Mouse (Mus musculus) monocyte, adult 5-6 weeks (primary cell): ENCODE data around the gene Vipas39. TPM values are rescaled to one million over a fixed set of nuclear protein-coding genes. Genes with fewer than 3 reads are reported as not detected.

Experiments used
- ATAC-seq: fragments of 153-309, 156-312 bp; replicated peaks from 2 replicates; pipeline ENCODE4 v1.8.0; 2017; ENCODE audit warnings: mild to moderate bottlenecking; ENCODE audit not compliant: low TSS enrichment, insufficient number of reproducible peaks, severe bottlenecking, poor library complexity, low FRiP score
- total RNA-seq: library from RNA; stranded (forward); fragments of 200-1000, 200-491, 200-594 nt; gene quantifications from 3 replicates; pipeline ENCODE4 v1.2.3, GENCODE M21; 2017

The Vipas39 gene
- total RNA-seq, 1 experiment from 2014 or later, result 29.4 TPM

GRCm38 (mm10) chr12:87274853-87275831, 9.1 kb upstream of the Vipas39 start:
- ATAC-seq, result peak; percentile 27; the same call in 1 of the 2 replicates

DNA sequence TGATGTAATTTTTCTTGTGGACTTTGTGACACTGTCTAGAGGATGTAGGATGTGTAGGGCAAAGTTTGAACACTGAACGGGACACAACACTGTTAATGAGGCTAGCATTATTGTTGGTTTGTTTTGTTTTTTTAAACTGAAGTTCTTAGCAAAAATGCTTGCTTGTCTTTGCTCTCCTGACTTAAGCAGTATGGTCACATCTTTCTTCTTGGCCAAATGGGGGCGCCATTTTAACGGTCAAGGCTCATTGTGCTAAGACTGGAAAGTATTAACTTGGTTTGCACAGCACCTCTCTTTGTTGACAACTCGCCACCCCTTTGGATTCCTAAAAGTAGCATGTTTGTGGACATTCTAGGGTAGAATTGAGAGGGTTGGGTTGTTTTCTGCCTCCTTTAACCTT, 1.6 kb upstream of the Vipas39 start:
- ATAC-seq, result no peak

- peak; percentile 20; the same call in 1 of the 2 replicates for ATAC-seq
Observed at GRCm38 (mm10) chr12:87266827-87267603, 959 bp upstream of the Vipas39 start.

DNA sequence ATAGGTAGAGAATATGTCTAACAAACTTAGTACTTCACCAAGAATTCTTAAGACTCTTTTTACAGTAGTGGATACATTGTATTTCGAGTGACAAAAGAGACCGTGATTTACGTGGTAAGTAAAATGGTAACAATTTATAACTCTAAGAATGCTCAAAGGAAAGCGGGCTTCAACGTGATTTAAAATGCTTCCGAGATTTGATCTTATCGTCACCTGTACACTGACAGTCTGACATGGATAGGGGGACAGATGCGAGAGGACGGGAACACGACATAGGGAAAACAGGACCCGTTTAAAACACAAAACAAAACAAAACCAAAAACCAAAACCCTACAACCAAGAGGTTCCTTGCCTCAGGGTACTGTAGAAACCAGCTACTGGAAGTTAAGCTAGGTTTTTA, 612 bp downstream of the Vipas39 start:
- no peak for ATAC-seq

GRCm38 (mm10) chr12:87260562-87260961, 5.5 kb downstream of the Vipas39 start:
- ATAC-seq, result no peak

DNA sequence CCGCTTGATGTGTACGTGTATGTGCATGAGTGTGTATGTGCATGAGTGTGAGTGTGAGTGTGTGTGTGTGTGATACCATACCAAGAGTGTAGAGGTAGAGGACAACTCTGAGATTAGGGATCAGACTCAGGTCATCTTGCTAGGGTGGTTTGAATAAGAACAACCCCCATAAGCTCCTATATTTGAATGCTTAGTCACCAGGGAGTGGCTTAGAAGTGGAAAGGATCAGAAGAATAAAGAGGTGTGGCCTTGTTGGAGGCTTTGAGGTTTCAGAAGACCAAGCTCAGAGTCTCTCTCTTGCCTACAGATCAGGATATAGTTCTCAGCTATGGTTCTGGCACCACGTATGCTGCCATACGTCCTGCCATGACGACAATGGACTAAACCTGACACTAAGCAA, 9.4 kb downstream of the Vipas39 start:
- no peak for ATAC-seq

DNA sequence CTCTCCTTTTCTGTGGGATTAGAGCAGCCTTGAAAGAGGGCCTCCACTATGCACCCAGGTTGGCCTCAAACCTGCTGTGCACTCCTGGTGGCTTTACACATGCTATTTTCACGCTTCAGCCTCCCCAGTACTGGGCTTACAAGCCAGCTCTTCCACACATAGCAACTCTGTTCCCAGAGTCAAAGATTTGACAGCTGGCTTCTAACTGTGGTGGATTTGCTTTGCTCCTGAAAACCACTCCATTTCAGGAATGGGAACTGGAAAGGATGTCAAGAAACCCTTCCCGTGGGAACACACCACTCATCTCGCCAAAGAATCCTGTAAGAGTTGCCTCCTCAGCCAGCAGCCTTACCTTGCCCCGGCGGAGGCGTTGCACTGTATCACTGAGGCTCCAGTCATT, 12.2 kb downstream of the Vipas39 start:
- ATAC-seq, result no peak

GRCm38 (mm10) chr12:87250161-87250560, 15.9 kb downstream of the Vipas39 start:
- no peak for ATAC-seq

DNA sequence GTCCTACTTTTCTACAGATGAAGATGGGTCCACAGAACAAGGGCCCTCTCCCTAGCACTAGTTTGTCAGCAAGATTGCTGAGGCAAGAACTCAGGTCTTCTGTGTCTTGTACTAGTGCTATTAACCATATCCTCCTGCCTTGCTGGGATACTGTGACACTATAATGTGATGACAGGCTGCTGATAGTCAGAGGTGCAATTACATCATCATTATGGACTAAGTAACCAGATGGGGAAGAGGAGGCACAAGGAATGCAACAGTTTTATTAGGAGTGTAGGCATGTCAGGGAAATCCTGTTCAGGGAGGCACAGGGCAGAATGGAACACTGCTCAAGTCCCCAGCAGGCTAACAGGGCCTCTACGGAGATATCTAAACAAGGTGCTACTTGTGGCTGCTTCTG, 27.4 kb downstream of the Vipas39 start, which contains the start of gene Noxred1:
Gene Noxred1 (minus strand): TSS at position 101 of the 400 bp plus-strand sequence.
- no peak for ATAC-seq

- no peak for ATAC-seq
Observed at GRCm38 (mm10) chr12:87236882-87237483, 29.1 kb downstream of the Vipas39 start.

- ATAC-seq, result no peak
Observed at GRCm38 (mm10) chr12:87230379-87230895, 35.6 kb downstream of the Vipas39 start.

DNA sequence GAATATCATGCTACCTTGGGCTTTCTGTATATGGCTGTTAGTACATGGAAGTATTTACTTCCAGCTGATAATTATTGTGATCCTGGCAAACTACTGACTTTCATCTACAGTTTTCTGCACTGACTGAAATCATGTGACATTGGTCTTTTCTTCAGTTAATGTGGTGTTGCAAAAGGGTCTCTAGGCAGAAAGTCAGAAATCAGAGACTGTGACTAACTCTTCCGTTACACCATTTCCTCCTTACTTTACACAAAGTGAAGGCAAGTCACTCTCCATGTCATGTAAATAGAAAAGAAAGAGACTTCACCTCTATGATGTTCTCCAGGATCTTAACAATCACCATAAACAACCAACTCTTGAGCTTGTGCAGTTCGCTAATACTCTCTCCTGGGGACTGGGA, 36.4 kb downstream of the Vipas39 start:
- ATAC-seq, result no peak

GRCm38 (mm10) chr12:87226801-87227200, 39.3 kb downstream of the Vipas39 start:
- no peak for ATAC-seq

GRCm38 (mm10) chr12:87224950-87225349, 41.1 kb downstream of the Vipas39 start:
- ATAC-seq, result no peak

DNA sequence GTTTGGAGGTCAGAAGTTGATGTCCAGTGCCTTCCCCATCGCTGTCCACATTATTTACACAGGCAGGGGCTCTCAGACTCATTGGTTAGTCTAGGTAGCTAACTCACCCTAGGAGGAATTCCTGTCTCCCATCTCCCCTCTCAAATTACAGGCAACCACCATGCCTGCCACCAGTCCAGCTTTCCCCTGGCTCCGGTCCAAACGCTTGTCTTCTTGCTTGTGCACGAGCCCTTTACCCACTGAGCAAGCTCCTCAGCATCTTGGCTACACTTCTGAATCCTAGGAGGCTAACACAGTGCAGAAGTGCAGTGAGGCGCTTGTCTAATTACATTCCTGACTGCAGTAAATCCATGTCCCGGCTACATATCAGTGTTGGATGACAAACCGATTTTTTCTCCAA, 46.7 kb downstream of the Vipas39 start:
- ATAC-seq, result no peak

- ATAC-seq, result no peak
Observed at GRCm38 (mm10) chr12:87217596-87217995, 48.5 kb downstream of the Vipas39 start.

DNA sequence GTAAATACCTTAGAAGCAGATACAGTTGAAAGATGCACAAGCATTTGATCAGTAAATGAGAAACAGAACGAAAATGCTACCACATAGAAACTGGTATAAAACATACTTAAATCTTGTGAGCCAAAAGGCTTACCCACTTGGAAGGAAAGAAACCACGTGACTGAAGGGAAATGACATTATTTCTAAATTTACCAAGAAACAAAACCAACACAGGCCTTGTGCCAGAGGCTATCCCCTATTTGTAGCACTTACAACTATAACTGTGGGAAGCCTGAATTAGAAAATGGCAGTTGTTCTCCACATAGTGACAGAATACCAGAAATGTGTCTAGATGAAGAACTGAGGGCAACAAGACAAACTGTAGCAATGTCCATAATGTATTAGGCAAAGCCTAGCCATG, 50.0 kb downstream of the Vipas39 start:
- no peak for ATAC-seq

DNA sequence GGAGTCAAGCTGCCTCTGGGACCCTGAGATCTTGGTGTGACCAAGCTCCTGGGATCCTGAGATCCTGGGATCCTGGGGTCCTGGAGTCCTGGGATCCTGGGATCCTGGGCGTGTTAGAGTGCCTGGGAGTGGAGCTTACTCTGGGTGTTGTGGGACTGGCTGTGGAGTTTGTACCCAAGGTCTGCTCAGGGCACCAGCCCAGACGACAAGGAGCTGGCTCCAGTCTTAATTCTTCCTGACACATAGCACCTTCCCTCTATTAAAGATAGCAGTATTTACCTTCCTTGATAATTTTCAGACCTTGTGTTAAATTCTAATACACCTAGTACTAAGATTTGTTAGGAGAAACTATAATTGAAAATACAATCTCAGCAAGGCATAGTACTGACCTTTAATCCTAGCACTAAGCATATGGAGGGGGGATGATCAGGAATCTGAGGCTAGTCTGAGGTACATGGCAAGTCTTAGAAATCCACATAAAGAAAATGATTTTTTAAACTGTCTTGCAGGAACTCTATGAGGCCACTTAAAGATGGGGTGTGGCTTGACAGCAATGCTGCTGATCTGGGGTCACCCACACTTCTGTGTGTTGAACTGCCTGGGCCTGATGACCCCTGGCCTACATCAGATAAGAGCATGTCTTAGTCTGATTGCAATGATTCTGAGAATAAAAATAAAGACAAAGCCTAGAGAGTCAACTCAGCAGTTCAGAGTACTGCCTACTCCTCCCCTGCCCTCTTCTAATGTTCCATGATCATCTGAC, 53.0 kb downstream of the Vipas39 start:
- ATAC-seq, result no peak
